Mouse (Mus musculus): ENCODE results near the gene Fam24b.

The Fam24b gene

DNA sequence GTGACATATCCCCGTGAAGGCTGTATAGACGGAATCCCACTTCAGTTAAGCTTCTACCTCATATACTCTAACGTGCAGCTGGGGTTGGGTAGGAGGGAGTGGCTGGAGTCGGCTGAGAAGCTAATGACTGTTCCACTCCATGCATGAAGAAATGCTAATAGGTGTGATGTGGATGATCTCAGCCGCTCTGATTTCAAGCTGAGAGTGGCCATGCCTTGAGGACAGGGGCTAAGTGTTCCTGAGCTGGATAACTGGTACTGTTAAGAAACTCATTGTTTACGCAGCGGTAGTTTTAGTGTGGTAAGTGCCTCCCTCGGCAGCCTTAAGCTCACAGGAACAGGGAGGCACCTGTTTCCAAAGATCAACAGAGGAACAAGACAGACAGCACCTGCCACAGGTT is 26.0 kb downstream of the Fam24b start:
- in situ Hi-C loops (cut with MboI; ENCODE audit: low pct_unique_long_range_greater_than_20kb in 1 of 2, low sequenced_read_pairs in 2 of 2, unreplicated experiment in 1 of 2) = no loop called here

DNA sequence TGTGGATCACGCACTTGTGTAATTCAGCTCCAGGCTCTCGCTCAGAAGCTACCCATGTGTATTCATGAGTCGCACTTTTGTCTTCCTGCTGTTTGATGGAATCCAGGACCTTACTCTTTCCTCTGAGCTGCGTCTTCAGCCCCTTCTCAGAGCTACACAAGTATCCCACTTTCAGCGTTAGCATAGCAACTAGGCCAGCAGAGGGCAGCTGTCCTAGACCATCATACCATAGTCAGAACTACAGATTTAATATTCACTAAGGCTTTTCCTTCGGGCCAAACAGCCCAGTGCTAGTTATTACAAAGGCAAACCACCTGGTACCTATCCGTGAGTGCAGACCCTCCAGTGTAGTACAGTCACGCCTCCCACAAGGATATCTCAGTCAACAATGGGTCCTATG is 32.2 kb downstream of the Fam24b start:
- in situ Hi-C loops (cut with MboI; ENCODE audit: low pct_unique_long_range_greater_than_20kb in 1 of 2, low sequenced_read_pairs in 2 of 2, unreplicated experiment in 1 of 2) = no loop called here
